Mouse (Mus musculus): ENCODE results near the gene Htra3.

GRCm38 (mm10) chr5:35695815-35696214, 16.2 kb upstream of the Htra3 start:
- TF ChIP-seq POLR2A (IDR thresholded peaks at IDR 0.05; ENCODE audit: low read depth, low read length) (no peak), CTCF (conservative IDR thresholded peaks at IDR 0.05; ENCODE audit: insufficient read depth, insufficient read length, low read depth, low read length) (peak; percentile 63)
